Mouse (Mus musculus): ENCODE results near the gene Gm10643. TPM values are rescaled to one million over a fixed set of nuclear protein-coding genes. Genes with fewer than 3 reads are reported as not detected.
A peak's percentile ranks its signal among the peaks of the same experiment; 100 is the strongest.

Gm10643 gene
- polyA plus RNA-seq, 1 experiment: 2.0 TPM

DNA sequence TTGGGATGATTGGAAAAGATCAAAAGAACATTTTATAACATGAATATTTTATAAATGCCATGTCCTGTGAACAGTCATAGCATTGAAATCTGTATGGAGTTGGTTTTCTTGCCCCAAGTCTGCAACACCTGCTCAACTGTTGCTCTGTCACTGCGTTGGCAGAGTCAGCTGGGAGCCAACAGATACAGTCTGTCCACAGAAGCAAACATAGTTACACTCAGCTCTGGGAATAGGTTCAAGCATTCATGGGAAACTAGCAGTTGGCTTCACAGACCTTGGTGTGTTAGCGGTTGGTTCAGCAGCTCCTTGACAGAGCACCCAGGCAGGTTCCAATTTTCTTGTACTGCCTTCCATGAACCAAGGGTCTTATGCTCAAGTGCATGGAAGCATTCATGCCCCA, 5.7 kb upstream of the Gm10643 start:
- no peak for DNase-seq (ENCODE audit: low spot score)

DNA sequence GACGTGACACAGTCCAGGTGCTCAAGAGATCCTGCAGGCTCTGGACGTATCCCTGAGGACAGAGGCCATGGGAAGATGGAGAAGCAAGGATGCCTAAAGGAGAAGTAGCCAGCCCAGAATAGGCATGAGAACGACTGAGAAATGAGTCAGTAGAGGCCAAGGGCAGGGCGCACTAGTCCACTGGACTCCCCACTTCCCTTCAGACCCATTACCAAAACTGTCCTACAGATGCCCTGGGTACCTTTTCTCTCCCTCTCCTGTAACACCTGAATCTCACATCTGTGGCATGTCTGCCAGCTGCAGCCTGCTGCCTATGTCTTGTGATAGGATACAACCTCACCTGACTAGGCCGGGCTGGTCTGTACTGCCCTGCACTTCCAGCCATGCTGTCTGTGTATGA, 5.3 kb upstream of the Gm10643 start:
- no peak for DNase-seq (ENCODE audit: low spot score)

DNA sequence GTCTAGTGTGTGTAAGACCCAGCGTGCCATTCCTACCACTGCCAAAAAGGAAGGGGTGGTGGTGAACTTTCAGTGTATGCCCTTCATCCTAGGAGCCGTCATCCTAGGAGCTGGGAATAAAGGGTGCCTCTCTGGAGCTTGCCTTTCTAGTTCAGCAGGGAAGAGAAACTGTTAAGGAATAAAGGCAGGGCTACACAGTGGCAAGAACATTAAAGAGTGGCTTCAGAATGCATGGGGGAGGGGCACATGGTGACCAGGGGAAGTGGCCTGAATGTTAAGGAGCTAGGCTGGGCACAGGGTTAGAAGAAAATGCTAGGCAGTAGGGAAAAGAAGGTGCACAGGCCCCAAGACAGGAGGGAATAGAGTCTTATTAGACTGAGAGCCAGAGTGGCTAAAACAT, 4.8 kb upstream of the Gm10643 start:
- no peak for DNase-seq (ENCODE audit: low spot score)

DNA sequence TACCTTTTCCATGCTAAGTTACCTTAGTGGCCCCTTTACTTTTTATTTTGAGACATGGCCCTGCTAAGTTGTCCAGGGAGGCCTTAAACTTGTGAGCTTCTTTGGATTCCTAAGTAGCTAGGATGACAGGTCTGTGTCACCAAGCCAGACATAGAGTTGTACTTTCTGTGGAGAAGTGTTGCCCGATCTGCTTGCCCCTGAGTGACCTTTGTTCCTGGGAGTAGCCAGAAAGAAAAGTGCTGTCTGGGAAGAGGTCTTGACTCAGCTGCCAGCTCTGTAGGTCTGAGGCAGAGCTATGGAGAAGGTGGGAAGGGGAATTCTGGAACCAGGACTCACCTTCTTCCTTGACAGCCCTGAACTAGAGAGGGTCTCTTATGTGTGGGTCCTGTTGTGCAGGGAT, 4.2 kb upstream of the Gm10643 start:
- no peak for DNase-seq (ENCODE audit: low spot score)

DNA sequence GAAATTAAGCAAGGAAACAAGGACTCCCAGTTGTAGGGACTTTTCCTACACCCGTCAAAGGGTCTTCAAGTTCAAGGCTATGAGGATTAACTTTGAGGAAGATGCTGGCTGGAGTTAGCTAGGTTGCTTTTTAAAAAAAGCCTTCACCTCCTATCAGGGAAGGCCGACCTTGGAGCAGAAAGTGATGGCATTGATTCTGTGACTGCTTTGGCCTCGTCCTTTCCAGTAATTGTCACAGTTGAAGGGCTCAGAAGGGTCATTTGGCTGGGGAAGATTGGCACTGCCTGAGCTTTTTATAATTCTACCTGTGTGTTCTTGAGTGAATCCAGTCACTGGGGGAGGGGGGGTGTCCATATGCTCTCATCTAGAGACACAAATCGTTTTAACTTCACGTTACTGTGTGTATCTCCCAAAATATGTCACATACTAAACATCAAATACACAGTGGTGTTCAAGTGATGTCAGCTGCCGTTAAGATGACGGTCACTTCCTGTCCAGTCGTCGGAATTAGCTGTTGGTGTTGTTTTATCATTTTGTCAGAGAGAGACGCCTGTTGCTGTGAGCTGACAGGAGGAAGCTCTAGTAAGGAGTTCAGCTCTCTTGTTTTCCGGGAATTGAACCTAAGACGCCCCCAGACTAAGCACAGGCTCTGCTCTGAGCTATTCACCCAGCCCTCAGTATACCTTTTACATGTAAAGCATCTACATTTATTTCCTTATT, 3.5 kb upstream of the Gm10643 start:
- no peak for DNase-seq (ENCODE audit: low spot score)

DNA sequence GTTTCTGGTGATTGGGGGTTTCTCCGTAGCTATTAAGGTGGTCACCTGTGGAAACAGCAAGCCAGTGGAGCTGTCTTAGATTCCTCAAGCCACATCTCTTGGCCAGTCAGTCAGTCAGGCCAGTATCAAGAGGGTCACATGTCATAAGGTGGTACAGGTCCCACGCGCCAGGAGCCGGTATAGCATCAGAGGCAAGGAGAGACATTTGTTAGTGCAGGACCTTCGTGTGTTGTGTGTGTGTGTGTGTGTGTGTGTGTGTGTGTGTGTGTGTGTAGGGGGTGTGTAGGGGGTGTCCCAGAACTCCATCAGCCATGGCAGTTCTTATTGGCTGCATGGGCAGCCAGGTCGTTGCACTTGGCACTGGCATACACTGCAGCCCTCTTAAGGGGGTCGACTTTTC, 3.0 kb upstream of the Gm10643 start:
- DNase-seq (ENCODE audit: low spot score): no peak

DNA sequence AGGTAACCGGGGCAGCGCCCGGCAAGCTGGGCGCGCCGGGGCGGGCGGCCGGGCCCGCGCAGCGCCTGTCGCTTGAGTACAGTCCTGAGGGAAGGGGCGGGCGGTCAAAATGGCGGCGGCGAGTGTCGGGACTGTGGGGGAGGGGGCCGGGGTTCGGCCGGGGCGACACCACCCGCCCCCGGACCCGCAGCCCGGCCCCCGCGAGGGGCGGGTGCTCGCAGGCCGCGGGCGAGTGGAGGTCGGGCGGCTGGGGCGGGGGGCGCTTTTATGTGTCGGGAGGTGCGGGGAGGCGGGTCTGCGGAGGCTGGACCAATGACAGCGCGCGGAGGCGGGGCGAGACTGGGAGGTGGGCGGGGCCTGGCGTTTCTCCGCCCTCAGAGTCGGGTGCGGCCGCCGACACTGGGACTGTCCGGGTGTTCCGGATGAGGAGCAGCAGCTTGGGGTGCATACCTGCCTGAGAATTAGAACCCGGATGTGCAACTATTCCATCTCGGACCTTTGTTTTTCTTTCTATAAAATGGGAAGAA, 2.2 kb upstream of the Gm10643 start:
- peak; percentile 98 for DNase-seq (ENCODE audit: low spot score)

DNA sequence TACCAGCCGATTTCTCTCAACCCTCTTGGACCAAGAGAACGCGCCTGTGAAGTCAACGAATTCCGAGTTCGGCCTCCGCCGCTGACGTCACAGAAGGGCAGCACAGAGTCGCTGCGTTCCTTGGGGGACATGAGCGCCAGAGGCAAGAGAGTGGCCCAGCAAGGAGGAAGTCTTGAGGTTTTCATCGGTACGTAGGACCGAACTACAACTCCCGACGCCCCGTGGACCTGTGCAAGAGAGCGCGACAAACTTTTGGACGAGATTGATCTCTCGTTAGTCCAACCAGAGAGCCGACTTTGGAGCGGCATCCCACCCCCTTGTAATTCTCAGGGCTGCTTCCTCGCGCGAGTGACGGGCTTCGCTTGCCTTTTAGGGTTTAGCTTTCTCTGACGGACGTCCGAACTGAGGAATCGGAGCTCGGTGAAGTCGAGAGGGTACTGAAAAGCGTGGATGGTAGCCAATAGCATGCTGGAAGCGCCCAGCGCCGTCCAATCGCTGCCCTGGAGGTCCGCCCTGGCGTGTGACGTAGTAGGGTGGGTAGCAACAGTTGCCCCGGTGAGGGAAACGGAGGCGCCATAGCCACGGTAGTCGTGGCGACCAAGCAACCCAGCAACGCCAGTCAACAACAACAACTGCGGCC, 1.5 kb upstream of the Gm10643 start, which contains the start of gene Rfx1:
TSS of gene Rfx1 (plus strand) at position 544 of the 640 bp plus-strand sequence.
- peak; percentile 96 for DNase-seq (ENCODE audit: low spot score)

DNA sequence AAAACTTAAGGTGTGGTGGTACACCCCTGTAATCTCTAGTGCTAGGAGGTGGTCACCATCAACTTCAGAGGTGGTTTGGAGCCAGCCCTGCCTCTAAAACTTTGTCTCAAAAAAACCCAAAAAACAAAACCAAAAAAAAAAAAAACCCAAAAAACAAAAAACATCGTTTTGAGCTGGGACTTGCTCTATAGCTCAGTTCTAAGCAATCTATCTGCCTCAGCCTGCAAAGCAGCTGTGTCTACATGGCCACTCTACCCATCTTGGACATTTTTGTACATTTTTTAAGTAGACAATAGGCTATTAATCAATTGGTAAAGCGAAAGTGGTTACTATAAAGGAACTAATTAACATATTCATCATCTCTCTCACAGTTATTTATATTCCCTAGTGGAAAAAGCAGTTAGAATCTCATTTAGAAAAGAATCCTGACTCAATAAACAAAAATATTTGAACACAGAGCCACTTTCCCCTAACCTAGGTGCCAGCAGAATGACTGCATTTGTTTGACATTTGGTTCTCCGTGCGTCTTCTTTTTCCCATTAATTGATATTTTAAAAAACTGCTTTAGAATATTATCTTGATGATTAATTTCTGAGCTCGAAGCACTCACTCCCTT, 628 bp upstream of the Gm10643 start:
- DNase-seq (ENCODE audit: low spot score): no peak

DNA sequence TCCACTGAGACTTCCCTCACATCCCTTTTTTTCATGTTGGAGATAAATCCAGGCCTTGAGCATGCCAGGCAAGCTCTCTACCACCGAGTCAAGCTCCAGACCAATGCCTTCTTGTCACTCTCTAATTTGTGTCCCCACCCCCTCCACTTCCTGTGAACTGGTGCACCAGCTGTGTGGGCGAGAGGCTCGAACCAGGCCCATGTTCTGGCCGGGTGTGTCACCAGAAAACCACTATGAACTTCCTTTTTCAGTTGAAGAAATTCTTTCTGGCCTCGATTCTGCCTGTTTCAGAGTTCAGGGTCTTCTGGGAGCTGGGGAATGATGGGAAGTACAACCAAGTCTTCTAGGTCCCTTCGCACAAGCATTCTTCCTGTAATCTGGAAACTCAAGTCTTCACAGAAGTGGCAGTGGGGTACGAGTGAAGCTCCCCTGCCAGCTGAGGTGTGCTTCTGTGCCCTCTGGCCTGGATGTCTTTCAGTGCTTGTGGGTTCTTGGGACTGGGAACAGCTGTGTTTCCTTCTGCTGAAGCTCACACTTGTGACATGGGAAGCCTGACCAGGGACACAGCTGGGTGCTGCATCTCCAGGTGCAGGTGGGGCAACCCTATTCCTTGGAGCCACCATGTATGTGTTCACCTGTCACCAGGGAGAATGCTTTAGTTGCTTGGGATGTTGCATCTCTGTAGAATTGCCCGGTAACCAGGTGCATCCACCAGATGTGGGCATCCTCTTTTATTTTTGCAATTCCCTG, 901 bp downstream of the Gm10643 start:
- no peak for DNase-seq (ENCODE audit: low spot score)

DNA sequence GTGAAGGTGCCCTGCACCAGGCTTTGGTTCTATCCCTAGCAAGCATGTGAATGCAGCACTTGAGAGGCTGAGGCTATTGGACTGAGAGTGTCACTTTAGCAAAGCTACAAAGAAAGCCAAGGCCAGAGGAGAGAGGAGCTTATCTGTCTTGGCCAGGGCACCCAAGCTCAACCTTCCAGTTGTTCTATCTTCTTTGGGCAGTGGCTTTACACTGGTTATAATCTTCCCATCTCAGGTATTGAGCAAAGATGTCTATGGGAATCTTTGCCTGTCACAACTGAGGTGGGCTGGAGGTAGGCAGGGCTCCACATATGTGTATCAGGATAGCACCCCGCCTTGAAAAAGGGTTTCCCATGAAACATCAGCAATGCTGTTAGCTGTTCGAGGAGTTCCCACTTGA, 4.7 kb downstream of the Gm10643 start:
- DNase-seq (ENCODE audit: low spot score): no peak

DNA sequence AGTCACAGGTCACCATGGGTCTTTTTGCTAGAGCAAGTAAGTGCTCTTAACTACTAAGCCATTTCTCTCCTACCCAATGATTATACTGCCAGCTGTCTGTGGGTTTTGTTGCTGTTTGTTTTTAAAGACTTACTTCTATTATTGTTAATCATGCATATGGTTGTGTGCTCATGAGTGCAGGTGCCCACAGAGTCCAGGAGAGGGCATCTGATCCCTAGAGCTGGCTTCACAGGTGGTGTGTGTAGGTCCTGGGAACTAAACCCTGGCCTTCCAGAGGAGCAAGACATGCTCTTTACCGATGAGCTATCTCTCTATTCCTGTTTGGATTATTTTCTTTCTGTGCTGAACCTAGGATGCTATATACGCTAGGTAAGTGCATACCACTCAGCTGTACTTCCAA, 5.7 kb downstream of the Gm10643 start:
- no peak for DNase-seq (ENCODE audit: low spot score)

DNA sequence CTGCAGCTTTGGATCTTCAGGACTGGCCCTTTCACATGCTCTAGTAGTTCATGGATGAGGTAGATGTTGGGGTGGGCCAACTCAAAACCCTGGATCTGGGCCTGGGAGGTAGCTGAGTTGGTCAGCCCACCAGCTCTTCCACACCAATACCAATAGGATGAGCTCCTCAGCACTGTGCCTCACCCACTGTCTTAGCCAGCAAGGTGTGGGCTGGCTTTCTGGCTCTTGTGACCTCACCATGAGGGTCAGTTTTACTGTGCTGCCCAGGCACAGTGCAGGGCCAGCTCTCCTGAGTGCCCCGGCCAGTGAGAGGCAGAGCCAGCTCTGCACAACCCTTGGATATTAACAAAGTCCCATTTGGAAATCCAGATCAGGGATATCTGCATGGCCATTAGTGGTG, 7.1 kb downstream of the Gm10643 start:
- DNase-seq (ENCODE audit: low spot score): no peak

DNA sequence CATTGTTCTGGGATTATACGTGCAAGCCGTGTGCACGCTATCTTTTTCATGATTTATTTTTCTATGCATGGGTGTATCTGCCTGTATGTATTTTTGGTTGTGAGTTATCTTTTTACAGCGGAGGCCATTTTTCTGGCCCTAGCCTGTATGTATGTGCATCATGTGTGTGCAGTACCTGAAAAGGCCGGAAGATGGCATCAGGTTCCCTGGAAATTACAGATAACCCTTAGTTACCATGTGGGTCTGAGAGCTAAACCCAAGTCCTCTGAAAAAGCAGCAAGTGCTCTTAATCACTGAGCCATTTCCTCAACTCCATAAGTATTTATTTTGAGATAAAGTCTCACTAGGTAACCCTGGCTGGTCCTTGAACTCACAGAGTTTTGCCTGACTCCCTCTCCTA, 11.7 kb downstream of the Gm10643 start:
- DNase-seq (ENCODE audit: low spot score): no peak

DNA sequence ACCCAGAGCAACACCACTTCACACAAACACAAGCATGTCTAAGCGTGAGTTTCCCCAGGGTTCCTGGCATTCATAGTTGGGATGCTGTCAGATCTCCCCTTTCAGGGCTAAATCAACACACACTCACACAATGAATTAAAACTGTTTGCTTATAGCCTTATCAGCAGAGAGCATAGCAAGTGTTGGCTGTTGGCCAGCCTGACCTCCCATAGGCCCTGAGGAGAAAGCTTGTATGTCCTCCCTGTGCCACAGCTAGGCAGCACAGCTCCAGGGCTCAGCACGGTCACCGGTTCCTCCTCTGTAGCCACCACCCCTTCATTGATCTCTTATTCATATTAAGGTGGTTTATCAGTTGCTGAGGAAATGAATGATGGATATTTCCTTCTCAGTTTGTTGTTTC, 12.2 kb downstream of the Gm10643 start:
- DNase-seq (ENCODE audit: low spot score): no peak

DNA sequence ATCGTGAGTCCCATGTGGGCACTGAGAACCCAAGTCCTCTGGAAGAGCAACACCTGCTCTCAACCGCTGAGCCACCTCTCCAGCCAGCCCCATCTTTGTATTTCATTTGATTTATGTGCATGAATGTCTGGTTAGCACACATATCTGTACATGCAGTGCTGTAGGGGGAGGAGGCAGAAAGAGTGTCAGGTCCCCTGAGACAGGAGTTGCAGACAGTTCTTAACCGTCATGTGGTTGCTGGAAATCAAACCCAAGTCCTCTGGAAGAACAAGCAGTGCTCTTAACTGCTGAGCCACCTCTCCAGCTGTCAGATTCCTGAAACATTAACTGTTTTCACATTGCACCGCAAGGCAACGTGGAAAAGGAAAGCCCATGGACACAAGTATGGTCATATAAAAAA, 16.8 kb downstream of the Gm10643 start:
- DNase-seq (ENCODE audit: low spot score): no peak

DNA sequence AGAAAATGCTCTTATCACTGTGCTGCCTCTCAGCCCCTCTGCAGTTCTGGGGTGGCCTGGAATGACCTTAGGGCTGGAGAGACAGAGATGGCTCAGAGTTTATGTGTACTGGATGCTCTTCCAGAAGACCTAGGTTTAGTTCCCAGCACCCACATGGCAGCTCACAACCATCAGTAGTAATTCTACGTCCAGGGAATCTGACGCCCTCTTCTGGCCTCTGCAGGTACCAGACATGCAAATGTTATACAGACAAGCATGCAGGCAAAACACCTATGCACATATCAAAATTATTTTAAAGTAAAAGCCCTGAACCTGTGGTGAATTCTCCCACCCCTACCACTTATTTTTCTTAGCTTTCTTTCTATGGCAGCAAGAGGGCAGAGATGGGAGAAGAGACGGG, 18.4 kb downstream of the Gm10643 start:
- DNase-seq (ENCODE audit: low spot score): no peak

DNA sequence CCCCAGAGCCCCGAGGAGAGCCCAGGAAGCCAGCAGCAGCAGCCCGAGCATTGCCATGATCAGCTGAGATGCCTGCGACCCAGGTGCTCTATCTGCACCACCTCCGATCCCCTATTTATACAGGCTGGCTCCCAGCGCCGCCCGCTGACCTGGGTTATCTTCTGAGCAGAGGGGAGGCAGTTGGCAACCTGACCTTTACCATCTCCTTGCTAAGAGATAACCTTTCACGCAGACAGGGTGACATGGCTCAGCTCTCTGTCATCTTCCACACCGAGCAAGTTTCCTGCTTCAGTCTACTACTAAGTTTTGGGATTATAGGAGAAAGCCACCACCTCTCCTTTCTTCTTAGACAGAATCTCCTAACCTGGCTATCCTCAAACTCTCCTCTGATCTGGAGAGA, 20.0 kb downstream of the Gm10643 start, which contains the start of gene Rln3:
TSS of gene Rln3 (minus strand) at position 101 of the 400 bp plus-strand sequence.
- no peak for DNase-seq (ENCODE audit: low spot score)

DNA sequence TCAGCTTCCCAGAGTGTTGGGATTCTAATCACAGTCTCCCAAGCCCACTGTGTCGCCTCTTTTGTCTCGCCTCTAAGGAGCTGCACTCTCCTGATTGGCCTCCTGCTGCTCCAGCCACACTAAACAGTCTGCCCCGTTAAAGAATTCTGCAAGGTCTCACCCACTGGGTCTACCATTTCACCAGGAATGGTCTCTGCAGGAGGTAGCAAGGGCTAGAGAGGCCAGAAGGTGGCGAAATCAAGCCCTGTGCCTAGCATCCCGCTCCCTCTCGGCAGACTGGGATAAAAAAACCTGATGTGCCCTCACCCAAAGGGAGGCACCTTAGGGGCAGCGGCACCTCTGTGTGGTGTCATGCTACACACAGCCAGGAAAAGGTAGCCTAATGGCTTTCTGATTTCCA, 20.8 kb downstream of the Gm10643 start:
- no peak for DNase-seq (ENCODE audit: low spot score)

DNA sequence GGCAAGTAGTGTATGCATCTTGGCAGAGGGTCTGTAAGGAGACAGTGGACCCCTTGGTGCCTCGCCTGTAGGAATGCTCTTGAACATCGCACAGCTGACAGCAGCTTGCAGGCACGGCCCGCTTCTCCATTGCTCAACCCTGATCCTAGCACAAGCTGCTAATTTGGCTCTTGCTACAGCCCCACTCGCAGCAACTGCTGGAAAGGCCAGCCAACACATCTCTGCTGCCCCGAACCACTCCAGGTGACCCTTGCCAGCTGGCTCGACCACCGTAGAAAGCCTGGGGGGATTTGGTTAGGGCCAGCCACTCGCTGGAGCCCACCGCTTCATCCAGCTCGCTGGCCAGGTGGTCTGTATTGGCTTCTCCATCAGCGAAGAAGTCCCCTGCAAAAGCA, 22.0 kb downstream of the Gm10643 start:
- DNase-seq (ENCODE audit: low spot score): no peak

DNA sequence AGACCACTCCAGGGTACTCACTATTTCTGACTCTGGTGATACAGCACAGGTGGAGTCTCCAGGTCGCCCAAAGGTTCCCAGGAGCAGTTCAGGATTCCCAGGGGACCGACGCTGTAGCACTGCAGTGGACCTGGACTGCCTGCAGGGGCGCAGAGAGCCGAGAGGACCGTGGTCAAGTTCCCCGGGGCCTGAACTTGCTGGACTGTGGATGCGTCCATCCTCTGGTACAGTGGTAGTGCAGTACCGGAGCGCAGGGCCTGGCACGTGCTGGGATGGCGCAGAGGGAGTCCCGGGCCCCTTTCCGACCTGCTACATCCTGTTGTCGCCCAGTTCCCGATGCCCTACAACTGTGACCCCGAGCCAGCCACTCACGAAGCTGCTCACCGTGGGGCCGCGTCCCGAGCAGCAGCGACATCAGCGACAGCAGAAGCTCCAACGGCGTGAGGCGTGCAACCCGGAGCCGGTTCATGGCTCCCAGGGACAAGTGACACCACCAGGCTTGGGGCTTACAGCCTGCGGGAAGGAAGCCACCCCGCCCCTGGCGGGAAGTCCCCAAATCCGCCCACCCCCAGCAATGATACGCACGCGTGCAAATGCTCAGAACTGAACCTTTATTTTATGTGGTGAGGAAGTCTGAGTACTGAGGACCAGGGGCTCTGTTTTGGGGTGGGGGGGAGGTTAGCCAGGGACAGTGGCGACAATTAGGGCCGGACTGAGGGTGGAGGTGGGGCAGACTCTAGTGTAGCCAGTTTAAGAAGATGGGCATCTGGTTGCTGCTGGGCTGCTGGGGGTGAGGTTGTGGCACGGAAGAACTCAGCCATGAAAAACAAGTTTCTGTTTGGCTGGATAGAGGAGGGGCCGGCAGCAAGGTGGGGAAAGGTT, 22.6 kb downstream of the Gm10643 start, which contains the start of gene Il27ra:
TSS of gene Il27ra (minus strand) at position 524 of the 882 bp plus-strand sequence.
- no peak for DNase-seq (ENCODE audit: low spot score)

Measured in urinary bladder, adult 2 months (tissue).